Mouse (Mus musculus): ENCODE measurements around the gene 4930562C15Rik.

GRCm38 (mm10) chr16:4850361-4850760, 15.1 kb downstream of the 4930562C15Rik start:
- TF ChIP-seq POLR2A (IDR thresholded peaks at IDR 0.05; ENCODE audit: low read depth, low read length) (no peak), CTCF (IDR thresholded peaks at IDR 0.05; ENCODE audit: extremely low read depth, insufficient read depth, insufficient read length, insufficient replicate concordance) (no peak)
